Mouse (Mus musculus) gastrocnemius, postnatal 14 days (tissue): ENCODE data around the gene Olfr1082. TPM values are rescaled to one million over a fixed set of nuclear protein-coding genes. Genes with fewer than 3 reads are reported as not detected.
"Not testable (repeated sequence)": the region's sequence is repeated elsewhere in the genome, so short reads cannot be mapped to it uniquely, and the experiment has no call there.

ENCODE experiments used
- DNase-seq: peaks from one replicate; pipeline ENCODE4 v3.0.0; 2021; ENCODE audit warnings: mixed read lengths
- intact Hi-C: fragments of 180-260 bp; cut with DNase I; formaldehyde crosslinking; loops from one replicate; pipeline ENCODE4 v1.15.1; 2025; ENCODE audit warnings: low total_unique reads
- long read RNA-seq, 2 experiments: library from polyadenylated mRNA; stranded (forward); transcript quantifications; one replicate each; pipeline ENCODE4 v2.0.0; 2021
- total RNA-seq, 2 experiments: library from RNA; stranded (reverse); gene quantifications; 2 replicates each; pipeline ENCODE4 v1.2.3; 2021

The Olfr1082 gene
- total RNA-seq, result not detected
- long read RNA-seq, experiment 1, result 0 reads
- long read RNA-seq, experiment 2, result 0 reads

DNA sequence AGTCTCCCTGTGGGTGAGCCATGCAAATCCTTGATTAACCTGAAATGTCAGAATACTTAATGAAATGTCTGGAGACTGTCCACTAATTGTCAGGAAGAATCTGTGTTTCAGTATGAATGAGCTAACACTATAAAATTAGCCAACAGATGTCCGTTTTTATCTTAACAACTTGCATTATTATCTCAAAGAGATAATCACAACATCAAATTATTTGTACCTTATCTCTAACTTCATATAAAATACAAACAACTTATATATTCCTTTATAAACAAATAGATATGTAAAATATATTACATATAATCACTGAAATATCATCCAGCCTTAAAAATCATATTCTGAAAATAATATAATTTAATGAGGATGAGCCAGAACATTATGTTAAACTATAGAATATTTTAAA, at the start of gene Olfr1082:
TSS of gene Olfr1082 (minus strand) at position 101 of the 400 bp plus-strand sequence.
- intact Hi-C loops, result not testable (repeated sequence)

GRCm38 (mm10) chr2:86639625-86640024, 40.9 kb upstream of the Olfr1082 start, which contains the start of gene Olfr1084:
TSS of gene Olfr1084 (minus strand) at chr2:86639725.
- DNase-seq, intact Hi-C loops: not testable (repeated sequence)

More for the DNA sequence above, at the start of gene Olfr1082:
- DNase-seq, result not testable (repeated sequence)

DNA sequence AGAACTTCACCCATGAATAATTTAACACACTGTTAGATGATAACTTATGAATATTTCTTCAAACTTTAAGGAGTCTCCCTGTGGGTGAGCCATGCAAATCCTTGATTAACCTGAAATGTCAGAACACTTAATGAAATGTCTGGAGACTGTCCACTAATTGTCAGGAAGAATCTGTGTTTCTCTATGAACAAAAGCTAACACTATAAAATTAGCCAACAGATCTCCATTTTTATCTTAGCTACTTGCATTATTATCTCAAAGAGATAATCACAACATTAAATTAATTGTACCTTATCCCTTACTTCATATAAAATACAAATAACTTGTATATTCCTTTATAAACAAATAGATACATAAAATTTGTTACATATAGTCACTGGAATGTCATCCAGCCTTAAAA, 40.6 kb downstream of the Olfr1082 start, which contains the start of gene Olfr1080:
TSS of gene Olfr1080 (minus strand) at position 101 of the 400 bp plus-strand sequence.
- DNase-seq, intact Hi-C loops: not testable (repeated sequence)

Other genes starting within 250 kb of the Olfr1082 start
- not detected for gene Olfr1055, start 248.7 kb downstream of the Olfr1082 start, total RNA-seq
- gene Olfr1056, start 236.5 kb downstream of the Olfr1082 start, total RNA-seq, result not detected
- not detected for gene Olfr1057, start 220.6 kb downstream of the Olfr1082 start, total RNA-seq
- gene Olfr1058, start 210.4 kb downstream of the Olfr1082 start, total RNA-seq, result not detected
- gene Olfr1061, start 184.9 kb downstream of the Olfr1082 start, total RNA-seq, result not detected
- not detected for gene Olfr1062, start 172.2 kb downstream of the Olfr1082 start, total RNA-seq
- not detected for gene Olfr1065, start 148.4 kb downstream of the Olfr1082 start, total RNA-seq
- gene Olfr1066, start 142.7 kb downstream of the Olfr1082 start, total RNA-seq, result not detected
- not detected for gene Olfr228, start 111.6 kb downstream of the Olfr1082 start, total RNA-seq
- gene Olfr1076, start 90.5 kb downstream of the Olfr1082 start, total RNA-seq, result not detected
- not detected for gene Olfr1079, start 56.5 kb downstream of the Olfr1082 start, total RNA-seq
- gene Olfr1080, start 40.7 kb downstream of the Olfr1082 start, total RNA-seq, result not detected
- not detected for gene Olfr1084, start 40.8 kb upstream of the Olfr1082 start, total RNA-seq
- not detected for gene Olfr1085, start 63.1 kb upstream of the Olfr1082 start, total RNA-seq
- not detected for gene Olfr1086, start 81.1 kb upstream of the Olfr1082 start, total RNA-seq
- gene Olfr1087, start 99.4 kb upstream of the Olfr1082 start, total RNA-seq, result not detected
- gene Olfr1089, start 134.7 kb upstream of the Olfr1082 start, total RNA-seq, result not detected
- not detected for gene Olfr1090, start 160.0 kb upstream of the Olfr1082 start, total RNA-seq
- gene Olfr1093, start 183.5 kb upstream of the Olfr1082 start, total RNA-seq, result not detected
- gene Olfr141, start 211.1 kb upstream of the Olfr1082 start, total RNA-seq, result not detected
- gene Olfr1094, start 225.7 kb upstream of the Olfr1082 start, total RNA-seq, result not detected